Comparison of ENCODE assay signal across 11 mouse cellular contexts in the genomic region with DNA sequence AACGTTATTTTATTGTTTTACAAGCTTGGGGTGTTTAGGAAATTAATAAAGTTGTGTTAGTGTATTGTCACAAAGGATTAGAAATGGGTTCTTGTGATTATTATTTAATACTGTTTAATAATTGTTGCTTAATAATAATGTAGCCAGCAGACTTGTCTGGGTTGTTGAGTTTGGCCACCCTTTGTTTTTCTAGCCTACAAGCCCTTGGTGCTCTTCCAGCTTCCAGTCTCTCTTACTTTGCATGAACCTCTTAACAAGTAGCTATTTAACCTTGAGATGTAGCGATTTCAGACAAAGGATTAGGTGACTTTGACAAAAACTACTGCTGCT. TPM values are rescaled to one million over a fixed set of nuclear protein-coding genes. Genes with fewer than 3 reads are reported as not detected.
DNase-seq lines count a peak whose midpoint lies in the region; ATAC-seq and TF ChIP-seq lines count a peak whose summit lies in the region.
"Had no signal": no experiment of that assay in that cellular context is flagged by ENCODE, and none has a peak within 500 bp of the region (broad histone marks: within the 10 kb centered on the region; RNA-seq: fewer than 3 reads in every experiment).

No protein-coding gene starts in this region.

- H3K27me3 ChIP-seq in heart, embryonic 14.5 days (ENCODE audit: control insufficient read depth, insufficient read depth, low read length), result no peaks in the 10 kb centered on the region
- H3K27me3 ChIP-seq in lung, embryonic 14.5 days (ENCODE audit: insufficient read depth, low read length), result no peaks in the 10 kb centered on the region
- H3K27me3 ChIP-seq in intestine, embryonic 15.5 days (replicated peaks), result no peaks in the 10 kb centered on the region
- H3K27me3 ChIP-seq in stomach, embryonic 14.5 days (ENCODE audit: control insufficient read depth, insufficient read depth, low read length), result no peaks in the 10 kb centered on the region
- H3K27me3 ChIP-seq: midbrain, embryonic 12.5 days had no signal

- no peaks in the 10 kb centered on the region for H3K36me3 ChIP-seq in heart, embryonic 14.5 days (ENCODE audit: control insufficient read depth, insufficient read depth, low read length)
- H3K36me3 ChIP-seq in lung, embryonic 14.5 days (ENCODE audit: insufficient read depth), result no peaks in the 10 kb centered on the region
- H3K36me3 ChIP-seq in intestine, embryonic 15.5 days, result no peaks in the 10 kb centered on the region
- H3K36me3 ChIP-seq in stomach, embryonic 14.5 days (ENCODE audit: control insufficient read depth, insufficient read depth, low read length), result no peaks in the 10 kb centered on the region
- H3K36me3 ChIP-seq: midbrain, embryonic 12.5 days had no signal

- H3K9me3 ChIP-seq in heart, embryonic 14.5 days (ENCODE audit: control insufficient read depth, low read length), result no peaks in the 10 kb centered on the region
- H3K9me3 ChIP-seq in lung, embryonic 14.5 days (ENCODE audit: low read depth, low read length), result no peaks in the 10 kb centered on the region
- no peaks in the 10 kb centered on the region for H3K9me3 ChIP-seq in intestine, embryonic 15.5 days
- no peaks in the 10 kb centered on the region for H3K9me3 ChIP-seq in stomach, embryonic 14.5 days (ENCODE audit: control insufficient read depth, low read depth, low read length)
- H3K9me3 ChIP-seq: midbrain, embryonic 12.5 days had no signal

- peak overlapping the region; percentile 79 for H3K4me2 ChIP-seq in heart, embryonic 14.5 days (ENCODE audit: low read length)
- H3K4me2 ChIP-seq in lung, embryonic 14.5 days, result peak overlapping the region; percentile 90
- peak overlapping the region; percentile 79 for H3K4me2 ChIP-seq in intestine, embryonic 15.5 days (replicated peaks)
- peak overlapping the region; percentile 48 for H3K4me2 ChIP-seq in stomach, embryonic 14.5 days (replicated peaks; ENCODE audit: low read depth, low read length)

- peak overlapping the region in 1 of 2 experiments; percentile 82; a peak in 1 of 4 replicates for H3K4me3 ChIP-seq in heart, embryonic 14.5 days (ENCODE audit: control insufficient read depth in 1 of 2, insufficient read depth in 1 of 2, low read depth in 1 of 2, low read length in 2 of 2)
- peak overlapping the region; percentile 92 for H3K4me3 ChIP-seq in lung, embryonic 14.5 days (ENCODE audit: low read depth, low read length)
- H3K4me3 ChIP-seq in intestine, embryonic 15.5 days (replicated peaks), result no peak overlapping the region
- peak overlapping the region; percentile 95; the same call in 1 of the 2 replicates for H3K4me3 ChIP-seq in stomach, embryonic 14.5 days (ENCODE audit: low read depth, low read length)

- WGBS in heart, embryonic 14.5 days, result 51% methylated on average over 2 of the region's 2 CpGs
- whole genome bisulfite sequencing in lung, embryonic 14.5 days, result 27% methylated on average over 2 of the region's 2 CpGs
- WGBS in intestine, embryonic 15.5 days, result 32% methylated on average over 2 of the region's 2 CpGs
- 42% methylated on average over 2 of the region's 2 CpGs for WGBS in stomach, embryonic 14.5 days

- H3K27ac ChIP-seq in heart, embryonic 14.5 days (replicated peaks in 1 of 2; ENCODE audit: control insufficient read depth in 1 of 2, insufficient read depth in 1 of 2, low read depth in 2 of 2, low read length in 2 of 2), result no peak overlapping the region
- peak overlapping the region; percentile 92 for H3K27ac ChIP-seq in lung, embryonic 14.5 days (ENCODE audit: low read depth)
- no peak overlapping the region for H3K27ac ChIP-seq in intestine, embryonic 15.5 days
- H3K27ac ChIP-seq in stomach, embryonic 14.5 days (ENCODE audit: low read length), result no peak overlapping the region
- H3K27ac ChIP-seq: midbrain, embryonic 12.5 days had no signal

- H3K9ac ChIP-seq in heart, embryonic 14.5 days (ENCODE audit: low read length), result 0 out of 2 replicates have a peak overlapping the region, but pooled peaks have one; percentile 85
- H3K9ac ChIP-seq in lung, embryonic 14.5 days, result no peak overlapping the region; the same call in 1 of the 2 replicates
- no peak overlapping the region for H3K9ac ChIP-seq in intestine, embryonic 15.5 days
- no peak overlapping the region for H3K9ac ChIP-seq in stomach, embryonic 14.5 days (replicated peaks; ENCODE audit: low read depth, low read length)

- ATAC-seq in heart, embryonic 14.5 days (ENCODE audit: insufficient number of reproducible peaks, insufficient read depth, low FRiP score, low read depth), result no peak
- ATAC-seq in lung, embryonic 14.5 days (ENCODE audit: insufficient read depth), result no peak
- no peak for ATAC-seq in intestine, embryonic 15.5 days
- ATAC-seq in stomach, embryonic 14.5 days (ENCODE audit: insufficient number of reproducible peaks, insufficient read depth, low FRiP score, low read depth), result no peak
- ATAC-seq in erythroblast, adult 5-6 weeks (replicated peaks; ENCODE audit: low FRiP score, poor library complexity, severe bottlenecking), result no peak
- ATAC-seq: CD4-positive, CD25-positive, alpha-beta regulatory T cell, adult 4 months had no signal

- DNase-seq in heart, adult 9 months (ENCODE audit: low spot score in 2 of 2), result no peak
- peak; percentile 58 for DNase-seq in lung, embryonic 14.5 days
- no peak for DNase-seq in lung, postnatal 25 days (ENCODE audit: low spot score)
- DNase-seq in left cerebral cortex, postnatal 25 days (ENCODE audit: low spot score in 2 of 2), result no peak
- DNase-seq: right cerebral cortex, adult 18-20 months had no signal

- no peak for TF ChIP-seq CTCF in lung, embryonic 14.5 days (IDR thresholded peaks at IDR 0.05; ENCODE audit: low read depth)

- H3K4me1 ChIP-seq in heart, embryonic 14.5 days (ENCODE audit: control insufficient read depth in 2 of 2, insufficient read depth in 2 of 2, low read length in 2 of 2), result peaks cover 3 to 14% of the 10 kb centered on the region in 2 experiments; a peak in 3 of 4 replicates
- no peaks in the 10 kb centered on the region for H3K4me1 ChIP-seq in lung, embryonic 14.5 days (ENCODE audit: insufficient read depth)
- peaks cover 6% of the 10 kb centered on the region; the same call in 1 of the 2 replicates for H3K4me1 ChIP-seq in intestine, embryonic 15.5 days (replicated peaks)
- H3K4me1 ChIP-seq in stomach, embryonic 14.5 days (ENCODE audit: control insufficient read depth, insufficient read depth, low read length), result peaks cover 9% of the 10 kb centered on the region

- intact Hi-C loops in left cerebral cortex, postnatal 25 days (cut with DNase I), result no loop called here

RNA-seq across cellular contexts. Expression of a gene that starts 1.5 kb away (rescaled TPM):
- polyA plus RNA-seq in heart, embryonic 14.5 days (2014; fragmentation: Nextera tagmentation; extraction: Ambion mirVana), result 91.6 and 98.3 TPM in 2 replicates
- polyA plus RNA-seq in lung, embryonic 14.5 days (2014; fragmentation: Nextera tagmentation; extraction: Ambion mirVana), result 181 TPM in 2 replicates
- polyA plus RNA-seq in intestine, embryonic 15.5 days (2015; fragmentation: Nextera tagmentation; extraction: Ambion mirVana), result 69.0 and 84.8 TPM in 2 replicates
- polyA plus RNA-seq in stomach, embryonic 14.5 days (2014; fragmentation: Nextera tagmentation; extraction: Ambion mirVana), result 109 and 114 TPM in 2 replicates
- total RNA-seq in erythroblast, adult 5-6 weeks (2015; ENCODE audit: low replicate concordance), result 3.8 and 15.0 TPM in 2 replicates
- 13.1 and 19.5 TPM in 2 replicates for total RNA-seq in erythroblast, adult 5-6 weeks (2017; ENCODE audit: low replicate concordance)
- total RNA-seq in left cerebral cortex, postnatal 25 days (2021), result 10 to 100 TPM; 76.1 to 79.3 TPM

RNA-seq across cellular contexts. Expression of a gene that starts 1.6 kb away (rescaled TPM):
- polyA plus RNA-seq in heart, embryonic 14.5 days (2014; fragmentation: Nextera tagmentation; extraction: Ambion mirVana), result 10.8 and 11.3 TPM in 2 replicates
- polyA plus RNA-seq in lung, embryonic 14.5 days (2014; fragmentation: Nextera tagmentation; extraction: Ambion mirVana), result 20.1 and 20.5 TPM in 2 replicates
- polyA plus RNA-seq in intestine, embryonic 15.5 days (2015; fragmentation: Nextera tagmentation; extraction: Ambion mirVana), result 10.0 and 10.8 TPM in 2 replicates
- polyA plus RNA-seq in stomach, embryonic 14.5 days (2014; fragmentation: Nextera tagmentation; extraction: Ambion mirVana), result 18.2 and 20.0 TPM in 2 replicates
- 29.3 and 48.6 TPM in 2 replicates for total RNA-seq in erythroblast, adult 5-6 weeks (2015; ENCODE audit: low replicate concordance)
- 24.5 and 33.7 TPM in 2 replicates for total RNA-seq in erythroblast, adult 5-6 weeks (2017; ENCODE audit: low replicate concordance)
- 10 to 100 TPM; 45.0 to 48.4 TPM for total RNA-seq in left cerebral cortex, postnatal 25 days (2021)

RNA-seq across cellular contexts. Expression of a gene that starts 41.0 kb away (rescaled TPM):
- polyA plus RNA-seq in heart, embryonic 14.5 days (2014; fragmentation: Nextera tagmentation; extraction: Ambion mirVana), result 88.8 and 98.9 TPM in 2 replicates
- polyA plus RNA-seq in lung, embryonic 14.5 days (2014; fragmentation: Nextera tagmentation; extraction: Ambion mirVana), result 63.8 and 66.7 TPM in 2 replicates
- polyA plus RNA-seq in intestine, embryonic 15.5 days (2015; fragmentation: Nextera tagmentation; extraction: Ambion mirVana), result 71.2 and 75.7 TPM in 2 replicates
- polyA plus RNA-seq in stomach, embryonic 14.5 days (2014; fragmentation: Nextera tagmentation; extraction: Ambion mirVana), result 79.4 and 82.8 TPM in 2 replicates
- total RNA-seq in erythroblast, adult 5-6 weeks (2015; ENCODE audit: low replicate concordance), result 0.96 and 6.9 TPM in 2 replicates
- 0.51 and 4.2 TPM in 2 replicates for total RNA-seq in erythroblast, adult 5-6 weeks (2017; ENCODE audit: low replicate concordance)
- total RNA-seq in left cerebral cortex, postnatal 25 days (2021), result 10 to 100 TPM; 49.1 to 53.5 TPM

RNA-seq across cellular contexts. Expression of a gene that starts 49.3 kb away (rescaled TPM):
- polyA plus RNA-seq in heart, embryonic 14.5 days (2014; fragmentation: Nextera tagmentation; extraction: Ambion mirVana), result 17.1 and 17.4 TPM in 2 replicates
- polyA plus RNA-seq in lung, embryonic 14.5 days (2014; fragmentation: Nextera tagmentation; extraction: Ambion mirVana), result 20.0 and 24.3 TPM in 2 replicates
- polyA plus RNA-seq in intestine, embryonic 15.5 days (2015; fragmentation: Nextera tagmentation; extraction: Ambion mirVana), result 18.4 and 19.2 TPM in 2 replicates
- 16.9 and 23.4 TPM in 2 replicates for polyA plus RNA-seq in stomach, embryonic 14.5 days (2014; fragmentation: Nextera tagmentation; extraction: Ambion mirVana)
- total RNA-seq in erythroblast, adult 5-6 weeks (2015; ENCODE audit: low replicate concordance), result 1.9 TPM in 2 replicates
- 2.5 and 2.6 TPM in 2 replicates for total RNA-seq in erythroblast, adult 5-6 weeks (2017; ENCODE audit: low replicate concordance)
- total RNA-seq in left cerebral cortex, postnatal 25 days (2021), result 10 to 100 TPM; 22.6 to 33.1 TPM
